Mouse (Mus musculus) intestine, embryonic 14.5 days (tissue): ENCODE data around the gene Phf20. TPM values are rescaled to one million over a fixed set of nuclear protein-coding genes. Genes with fewer than 3 reads are reported as not detected.

Source experiments
- ATAC-seq: fragments of 200-750 bp; cut with Nextera tagmentation; replicated peaks from 2 replicates; pipeline ENCODE4 v1.8.0; 2017; ENCODE audit warnings: low read depth, moderate number of reproducible peaks, moderate TSS enrichment, moderate library complexity; ENCODE audit not compliant: low FRiP score, low TSS enrichment
- DNase-seq: peaks from one replicate; pipeline ENCODE4 v3.0.0-alpha.2; 2018; ENCODE audit warnings: low spot score
- H3K27ac ChIP-seq: fragments of 300-500 bp; sonication (generic); 2 replicates; pipeline ENCODE4 v1.5.1; 2014; ENCODE audit warnings: low read depth, mild to moderate bottlenecking, control low read depth
- H3K27me3 ChIP-seq: fragments of 300-500 bp; sonication (generic); replicated peaks from 2 replicates; pipeline ENCODE4 v1.6.1; 2014; ENCODE audit warnings: low read length, control low read depth; ENCODE audit not compliant: control insufficient read depth, insufficient read depth
- H3K36me3 ChIP-seq: fragments of 300-500 bp; sonication (generic); 2 replicates; pipeline ENCODE4 v1.6.1; 2014; ENCODE audit warnings: low read length, control low read depth; ENCODE audit not compliant: control insufficient read depth, insufficient read depth
- H3K4me1 ChIP-seq: fragments of 300-500 bp; sonication (generic); replicated peaks from 2 replicates; pipeline ENCODE4 v1.6.1; 2014; ENCODE audit warnings: low read length, control low read depth, mixed read lengths; ENCODE audit not compliant: control insufficient read depth, insufficient read depth
- H3K4me2 ChIP-seq: fragments of 300-500 bp; sonication (generic); 2 replicates; pipeline ENCODE4 v1.6.1; 2014; ENCODE audit warnings: low read length
- H3K4me3 ChIP-seq: fragments of 300-500 bp; sonication (generic); 2 replicates; pipeline ENCODE4 v1.5.1; 2014; ENCODE audit warnings: low read depth, low read length, control low read depth, mixed read lengths
- H3K9ac ChIP-seq: fragments of 300-500 bp; sonication (generic); 2 replicates; pipeline ENCODE4 v1.6.1; 2014; ENCODE audit warnings: mild to moderate bottlenecking, low read length
- H3K9me3 ChIP-seq: fragments of 300-500 bp; sonication (generic); 2 replicates; pipeline ENCODE4 v1.6.1; 2016; ENCODE audit warnings: low read length, control low read depth; ENCODE audit not compliant: control insufficient read depth
- WGBS: fragments of 180-500 bp; shearing (Covaris S2); extraction: QIAGEN DNeasy Blood & Tissue Kit; methylation state at CpG from one replicate; pipeline ENCODE4 v1.1.7; 2014; 5-methylcytosine and 5-hydroxymethylcytosine counted together
- polyA plus RNA-seq: library from polyadenylated mRNA; unstranded; fragments of >200 nt; fragmentation: Nextera tagmentation; extraction: Ambion mirVana; gene quantifications from 2 replicates; pipeline ENCODE4 v1.2.1, GENCODE M21; 2014

The Phf20 gene
- polyA plus RNA-seq, 1 experiment from 2014 or later, result 72.4 TPM

GRCm38 (mm10) chr2:156295601-156296063 is 99.4 kb downstream of the Phf20 start:
- no peak overlapping the region for H3K4me3 ChIP-seq
- H3K4me2 ChIP-seq, result no peak overlapping the region
- no peaks in the 10 kb centered on the region for H3K27me3 ChIP-seq
- WGBS, result 90% methylated on average over 2 of the region's 2 CpGs
- no peak for DNase-seq
- no peak overlapping the region for H3K9ac ChIP-seq
- H3K4me1 ChIP-seq, result peaks cover 19% of the 10 kb centered on the region
- no peaks in the 10 kb centered on the region for H3K9me3 ChIP-seq
- H3K27ac ChIP-seq, result no peak overlapping the region
- ATAC-seq, result no peak
- H3K36me3 ChIP-seq, result peaks cover 67% of the 10 kb centered on the region

DNA sequence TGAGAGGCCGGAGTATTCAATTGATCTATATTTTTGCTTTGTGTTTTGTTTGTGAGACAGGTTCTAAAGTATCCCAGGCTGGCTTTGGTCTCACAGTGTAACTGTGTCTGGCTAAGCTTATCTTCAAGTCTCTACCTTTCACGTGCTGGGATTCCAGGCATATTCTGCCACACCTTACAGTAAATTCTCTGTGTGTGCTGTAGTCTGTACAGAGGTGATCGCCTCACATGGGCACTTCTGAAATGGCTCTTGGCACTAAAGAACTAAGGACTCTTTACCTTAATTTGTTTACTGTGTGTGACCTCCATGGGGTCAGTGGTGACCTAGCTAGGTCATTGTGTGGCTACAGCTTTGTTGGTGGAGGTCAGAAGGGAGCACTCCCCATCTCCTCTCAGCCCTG is 99.9 kb downstream of the Phf20 start:
- no peak for ATAC-seq
- DNase-seq, result no peak
- Histone ChIP-seq H3K4me2 (no peak overlapping the region), H3K9ac (no peak overlapping the region), H3K27me3 (no peaks in the 10 kb centered on the region), H3K4me1 (peaks cover 19% of the 10 kb centered on the region), H3K4me3 (no peak overlapping the region), H3K27ac (no peak overlapping the region), H3K36me3 (peaks cover 67% of the 10 kb centered on the region), H3K9me3 (no peaks in the 10 kb centered on the region)
- WGBS, result 75% methylated on average over 3 of the region's 3 CpGs

GRCm38 (mm10) chr2:156297653-156298052 is 101.4 kb downstream of the Phf20 start:
- Histone ChIP-seq H3K4me2 (no peak overlapping the region), H3K9me3 (no peaks in the 10 kb centered on the region), H3K4me3 (no peak overlapping the region), H3K4me1 (peaks cover 19% of the 10 kb centered on the region), H3K27me3 (no peaks in the 10 kb centered on the region), H3K9ac (no peak overlapping the region), H3K27ac (peak overlapping the region; percentile 65; the same call in 1 of the 2 replicates), H3K36me3 (peaks cover 73% of the 10 kb centered on the region)
- ATAC-seq (peak; percentile 84), DNase-seq (peak; percentile 90)
- 36% methylated on average over 3 of the region's 3 CpGs for WGBS

- Histone ChIP-seq H3K4me1 (peaks cover 19% of the 10 kb centered on the region), H3K27ac (peak overlapping the region; percentile 65), H3K4me3 (no peak overlapping the region), H3K9ac (no peak overlapping the region), H3K9me3 (no peaks in the 10 kb centered on the region), H3K36me3 (peaks cover 73% of the 10 kb centered on the region), H3K27me3 (no peaks in the 10 kb centered on the region), H3K4me2 (no peak overlapping the region)
- ATAC-seq, result no peak
- no peak for DNase-seq
- WGBS, result 80% methylated on average over 7 of the region's 7 CpGs
Observed at GRCm38 (mm10) chr2:156298458-156298857, 102.2 kb downstream of the Phf20 start.

DNA sequence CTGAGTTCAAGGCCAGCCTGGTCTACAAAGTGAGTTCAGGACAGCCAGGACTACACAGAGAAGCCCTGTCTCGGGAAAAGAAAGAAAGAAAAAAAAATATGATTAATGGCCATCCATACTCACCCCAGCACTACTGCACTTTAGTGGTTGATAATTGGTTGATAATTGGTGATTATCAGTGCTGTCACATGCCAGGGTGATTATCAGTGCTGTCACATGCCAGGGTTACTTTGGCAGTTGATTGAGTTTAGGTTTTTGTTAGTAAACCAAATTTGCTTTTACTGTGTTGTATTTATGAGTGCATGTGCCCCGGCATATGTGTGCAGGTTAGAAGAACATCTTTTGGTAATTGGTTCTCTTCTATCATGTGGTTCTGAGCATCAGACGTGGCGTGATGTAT is 105.8 kb downstream of the Phf20 start:
- H3K4me3 ChIP-seq, result no peak overlapping the region
- no peaks in the 10 kb centered on the region for H3K9me3 ChIP-seq
- DNase-seq, result no peak
- WGBS, result 86% methylated on average over 4 of the region's 4 CpGs
- peaks cover 79% of the 10 kb centered on the region for H3K36me3 ChIP-seq
- no peak overlapping the region for H3K27ac ChIP-seq
- H3K9ac ChIP-seq, result no peak overlapping the region
- no peak overlapping the region for H3K4me2 ChIP-seq
- no peak for ATAC-seq
- H3K27me3 ChIP-seq, result no peaks in the 10 kb centered on the region
- peaks cover 17% of the 10 kb centered on the region for H3K4me1 ChIP-seq

DNA sequence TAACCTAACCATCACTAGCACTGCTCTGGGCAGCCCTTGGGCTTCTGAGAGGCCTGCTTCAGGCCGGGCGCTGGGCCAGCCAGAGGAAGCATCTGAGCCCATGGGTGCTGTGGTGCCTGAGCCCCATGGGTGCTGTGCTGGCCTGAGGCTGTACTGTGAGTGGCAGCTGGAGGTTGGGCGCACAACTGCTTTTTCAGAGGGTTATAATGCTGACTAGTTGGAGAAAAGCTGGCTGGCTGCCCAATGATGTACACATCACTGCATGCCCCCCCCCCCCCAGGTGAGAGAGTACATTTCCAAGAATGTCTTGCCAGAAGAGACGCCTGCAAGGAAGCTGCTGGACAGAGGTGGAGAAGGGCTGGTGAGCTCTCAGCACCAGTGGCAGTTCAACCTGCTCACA is 108.1 kb downstream of the Phf20 start:
- H3K4me3 ChIP-seq, result no peak overlapping the region
- DNase-seq (no peak), ATAC-seq (no peak)
- no peaks in the 10 kb centered on the region for H3K9me3 ChIP-seq
- no peak overlapping the region for H3K4me2 ChIP-seq
- no peaks in the 10 kb centered on the region for H3K4me1 ChIP-seq
- H3K27me3 ChIP-seq, result no peaks in the 10 kb centered on the region
- peaks cover 82% of the 10 kb centered on the region for H3K36me3 ChIP-seq
- H3K9ac ChIP-seq, result no peak overlapping the region
- H3K27ac ChIP-seq, result no peak overlapping the region
- WGBS, result 91% methylated on average over 4 of the region's 4 CpGs

- WGBS, result 76% methylated on average over 2 of the region's 2 CpGs
- H3K9me3 ChIP-seq, result no peaks in the 10 kb centered on the region
- no peak overlapping the region for H3K27ac ChIP-seq
- H3K4me1 ChIP-seq, result no peaks in the 10 kb centered on the region
- ATAC-seq (no peak), DNase-seq (no peak)
- no peak overlapping the region for H3K4me2 ChIP-seq
- H3K9ac ChIP-seq, result no peak overlapping the region
- no peak overlapping the region for H3K4me3 ChIP-seq
- H3K36me3 ChIP-seq, result peaks cover 72% of the 10 kb centered on the region
- no peaks in the 10 kb centered on the region for H3K27me3 ChIP-seq
Observed at GRCm38 (mm10) chr2:156305818-156306217, 109.6 kb downstream of the Phf20 start.

GRCm38 (mm10) chr2:156307261-156307660 is 111.0 kb downstream of the Phf20 start:
- WGBS, result 57% methylated on average over 5 of the region's 5 CpGs

GRCm38 (mm10) chr2:156309948-156310347 is 113.7 kb downstream of the Phf20 start:
- H3K4me2 ChIP-seq, result no peak overlapping the region
- no peak for DNase-seq
- 94% methylated on average over 5 of the region's 5 CpGs for WGBS

More at GRCm38 (mm10) chr2:156307261-156307660, 111.0 kb downstream of the Phf20 start:
- no peak overlapping the region for H3K4me3 ChIP-seq
- no peak overlapping the region for H3K9ac ChIP-seq
- DNase-seq (no peak), ATAC-seq (no peak)
- no peaks in the 10 kb centered on the region for H3K9me3 ChIP-seq
- peaks cover 61% of the 10 kb centered on the region for H3K36me3 ChIP-seq
- H3K4me1 ChIP-seq, result 0 out of 2 replicates have a peak, but pooled peaks cover 6% of the 10 kb centered on the region
- H3K27me3 ChIP-seq, result no peaks in the 10 kb centered on the region
- H3K27ac ChIP-seq, result no peak overlapping the region
- H3K4me2 ChIP-seq, result no peak overlapping the region

More at GRCm38 (mm10) chr2:156309948-156310347, 113.7 kb downstream of the Phf20 start:
- Histone ChIP-seq H3K4me3 (no peak overlapping the region), H3K4me1 (0 out of 2 replicates have a peak, but pooled peaks cover 8% of the 10 kb centered on the region), H3K9me3 (peaks cover 4% of the 10 kb centered on the region; the same call in 1 of the 2 replicates), H3K27ac (no peak overlapping the region), H3K36me3 (peaks cover 36% of the 10 kb centered on the region), H3K9ac (no peak overlapping the region), H3K27me3 (no peaks in the 10 kb centered on the region)
- ATAC-seq, result no peak
